Mouse (Mus musculus) layer of hippocampus, adult 2 months (tissue): ENCODE measurements around the gene Ccp110. TPM values are rescaled to one million over a fixed set of nuclear protein-coding genes. Genes with fewer than 3 reads are reported as not detected.

Experiments used
- DNase-seq, 2 experiments: peaks; one replicate each; pipeline ENCODE4 v3.0.0; 2022; ENCODE audit warnings: low spot score in 2 of 2
- H3K27ac ChIP-seq: fragments of 200-600 bp; 2 replicates; pipeline ENCODE4 v1.8.1; 2022
- H3K4me3 ChIP-seq: fragments of 200-600 bp; 2 replicates; pipeline ENCODE4 v1.8.1; 2022; ENCODE audit warnings: mild to moderate bottlenecking
- CTCF ChIP-seq: fragments of 200-600 bp; conservative IDR thresholded peaks from 2 replicates; pipeline ENCODE4 v1.8.1; 2022; ENCODE audit warnings: antibody characterized with exemption, mild to moderate bottlenecking, moderate library complexity
- total RNA-seq, 2 experiments: library from RNA; stranded (reverse); gene quantifications; 2 replicates each; pipeline ENCODE4 v1.2.3; 2021

The Ccp110 gene
- total RNA-seq, 2 experiments from 2014 or later, result 41.5 to 50.3 TPM

- H3K27ac ChIP-seq, result no peak overlapping the region
- DNase-seq, result no peak
- no peak overlapping the region for H3K4me3 ChIP-seq
- TF ChIP-seq CTCF, result no peak
These were observed 73.7 kb downstream of the Ccp110 start for GRCm38 (mm10) chr7:118786091-118786490.

Other genes starting within 250 kb of the Ccp110 start
- 1 to 10 TPM; 3.1 to 3.8 TPM for gene Itpripl2, start 220.6 kb upstream of the Ccp110 start, total RNA-seq
- 10 to 100 TPM; 35.3 to 35.4 TPM for gene Coq7, start 179.2 kb upstream of the Ccp110 start, total RNA-seq
- 10 to 100 TPM; 15.0 to 16.8 TPM for gene Tmc7, start 127.8 kb upstream of the Ccp110 start, total RNA-seq
- gene Tmc5, start 115.3 kb upstream of the Ccp110 start, total RNA-seq, result under 1 TPM; 0.32 to 0.69 TPM
- gene Gde1, start 6.8 kb upstream of the Ccp110 start, total RNA-seq, result 100 to 1,000 TPM; 204 to 214 TPM
- gene Vps35l, start 27.7 kb downstream of the Ccp110 start, total RNA-seq, result 10 to 100 TPM; 58.5 to 65.1 TPM
- gene Iqck, start 143.2 kb downstream of the Ccp110 start, total RNA-seq, result 1 to 10 TPM; 4.9 to 5.4 TPM
- 10 to 100 TPM; 24.3 to 26.6 TPM for gene Knop1, start 143.7 kb downstream of the Ccp110 start, total RNA-seq